Mouse (Mus musculus) hindbrain, embryonic 13.5 days (tissue): Measurements from ENCODE around the gene Timmdc1. TPM values are rescaled to one million over a fixed set of nuclear protein-coding genes. Genes with fewer than 3 reads are reported as not detected.
A peak's percentile ranks its signal among the peaks of the same experiment; 100 is the strongest.

Source experiments
- ATAC-seq: fragments of 200-750 bp; cut with Nextera tagmentation; 2 replicates; pipeline ENCODE4 v1.8.0; 2017; ENCODE audit warnings: moderate TSS enrichment; ENCODE audit not compliant: low FRiP score
- H3K27ac ChIP-seq: fragments of 300-500 bp; sonication (generic); 2 replicates; pipeline ENCODE4 v1.5.1; 2015; ENCODE audit warnings: inconsistent platforms, mild to moderate bottlenecking, moderate library complexity
- H3K27me3 ChIP-seq: fragments of 300-500 bp; sonication (generic); 2 replicates; pipeline ENCODE4 v1.6.1; 2015; ENCODE audit warnings: mild to moderate bottlenecking, inconsistent platforms
- H3K36me3 ChIP-seq: fragments of 300-500 bp; sonication (generic); 2 replicates; pipeline ENCODE4 v1.6.1; 2015; ENCODE audit warnings: mild to moderate bottlenecking, inconsistent platforms
- H3K4me1 ChIP-seq: fragments of 300-500 bp; sonication (generic); replicated peaks from 2 replicates; pipeline ENCODE4 v1.6.1; 2015; ENCODE audit warnings: inconsistent platforms
- H3K4me2 ChIP-seq: fragments of 300-500 bp; sonication (generic); 2 replicates; pipeline ENCODE4 v1.6.1; 2015; ENCODE audit warnings: inconsistent platforms, mild to moderate bottlenecking, moderate library complexity
- H3K4me3 ChIP-seq: fragments of 300-500 bp; sonication (generic); 2 replicates; pipeline ENCODE4 v1.5.1; 2015; ENCODE audit warnings: mild to moderate bottlenecking, inconsistent platforms
- H3K9ac ChIP-seq: fragments of 300-500 bp; sonication (generic); 2 replicates; pipeline ENCODE4 v1.6.1; 2015; ENCODE audit warnings: mild to moderate bottlenecking, inconsistent platforms
- H3K9me3 ChIP-seq: fragments of 300-500 bp; sonication (generic); 2 replicates; pipeline ENCODE4 v1.6.1; 2016; ENCODE audit warnings: inconsistent platforms
- WGBS: fragments of 180-500 bp; shearing (Covaris S2); methylation state at CpG from one replicate; pipeline ENCODE4 v1.1.7; 2015; 5-methylcytosine and 5-hydroxymethylcytosine counted together
- polyA plus RNA-seq: library from polyadenylated mRNA; unstranded; fragments of >200 nt; fragmentation: Nextera tagmentation; extraction: Ambion mirVana; gene quantifications from 2 replicates; pipeline ENCODE4 v1.2.1, GENCODE M21; 2015

Gene Timmdc1
- polyA plus RNA-seq, 1 experiment from 2014 or later, result 37.8 TPM

DNA sequence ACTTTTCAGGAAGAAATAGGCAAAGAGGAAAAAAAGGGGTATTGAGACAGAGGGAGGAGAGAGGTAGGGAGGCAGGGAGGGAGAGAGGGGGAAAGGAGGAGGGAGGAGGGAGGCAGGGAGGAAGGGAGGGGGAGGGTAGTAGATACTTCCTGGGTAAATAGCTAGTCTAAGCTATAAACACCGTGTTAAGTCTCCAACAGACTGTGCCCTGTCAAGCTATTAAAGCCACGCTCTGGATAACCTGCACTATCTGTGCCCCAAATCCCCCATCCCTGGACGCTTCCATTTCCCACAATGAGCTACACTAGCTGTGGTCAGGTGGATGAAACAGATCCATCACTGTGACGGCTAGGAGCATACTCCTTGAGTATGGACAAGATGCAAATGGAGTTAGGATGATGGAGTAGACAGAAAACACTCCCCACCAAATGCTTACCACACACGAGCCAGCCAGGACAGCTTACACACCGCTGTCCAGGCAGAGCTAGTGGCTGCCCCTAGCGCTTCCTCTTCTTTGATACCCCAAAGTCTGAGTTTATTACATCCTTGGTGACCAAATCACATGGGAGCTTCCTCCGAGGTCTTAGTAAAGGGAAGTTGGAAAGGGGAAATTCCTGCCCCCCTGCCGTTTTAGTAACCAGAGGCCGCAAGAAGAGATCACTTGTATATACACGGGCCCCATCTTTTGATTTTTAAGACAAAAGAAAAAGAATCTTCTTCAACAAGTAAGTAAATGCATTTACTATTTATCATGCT is 65.5 kb downstream of the Timmdc1 start:
- H3K9me3 ChIP-seq, result no peaks in the 10 kb centered on the region
- no peak overlapping the region for H3K4me3 ChIP-seq
- WGBS, result 52% methylated on average over 11 of the region's 11 CpGs
- H3K4me2 ChIP-seq, result no peak overlapping the region
- H3K4me1 ChIP-seq, result peaks cover 1% of the 10 kb centered on the region
- H3K27me3 ChIP-seq, result no peaks in the 10 kb centered on the region
- no peak overlapping the region for H3K9ac ChIP-seq
- H3K36me3 ChIP-seq, result no peaks in the 10 kb centered on the region
- H3K27ac ChIP-seq, result no peak overlapping the region
- ATAC-seq, result no peak

DNA sequence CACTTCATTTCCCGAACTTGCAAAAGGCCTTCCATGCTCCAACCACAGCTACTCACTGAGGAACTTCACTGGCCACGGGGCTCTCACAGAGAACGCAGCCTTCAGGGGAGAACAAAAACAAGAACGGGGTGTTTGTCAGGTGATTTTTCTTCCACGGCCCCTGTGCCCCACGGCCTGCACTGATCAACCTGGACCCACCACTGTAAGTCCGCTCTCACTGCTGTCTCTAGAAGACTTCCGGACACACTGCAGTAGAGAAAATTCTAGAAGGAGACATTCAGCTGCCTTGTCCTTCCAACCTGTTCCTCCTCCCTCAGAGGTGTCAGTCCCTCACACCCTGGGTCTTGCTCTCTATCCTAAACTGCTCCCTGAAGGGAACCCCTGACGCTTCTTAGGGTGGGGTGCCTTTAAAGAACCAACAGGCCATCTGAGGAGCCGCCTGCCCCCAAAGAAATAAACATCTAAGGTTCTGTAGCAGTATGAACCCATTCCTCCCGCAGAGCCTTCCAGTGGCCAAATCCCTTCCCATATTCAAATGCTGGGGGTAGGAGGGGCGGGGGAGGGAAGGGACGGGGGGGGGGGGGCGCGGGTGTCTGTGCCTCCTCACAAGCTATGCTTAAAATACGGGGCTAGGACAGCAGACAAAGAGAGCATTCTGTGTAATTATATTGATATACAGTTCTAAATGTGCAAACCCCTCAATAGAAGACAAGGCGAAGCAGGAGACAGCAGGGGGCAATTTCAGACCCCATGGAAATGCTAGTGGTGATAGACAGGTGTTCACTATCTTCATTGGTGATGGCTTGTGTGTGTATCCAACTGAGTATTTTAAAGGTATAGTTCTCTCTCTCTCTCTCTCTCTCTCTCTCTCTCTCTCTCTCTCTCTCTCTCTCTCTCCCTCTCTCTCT is 66.7 kb downstream of the Timmdc1 start, which contains the start of gene Cd80:
TSS of gene Cd80 (plus strand) at position 51 of the 908 bp plus-strand sequence.
- Histone ChIP-seq H3K36me3 (no peaks in the 10 kb centered on the region), H3K9ac (0 out of 2 replicates have a peak within 1 kb of the TSS, but pooled peaks have one; percentile 13), H3K27me3 (no peaks in the 10 kb centered on the region), H3K4me3 (no peak within 1 kb of the TSS), H3K9me3 (no peaks in the 10 kb centered on the region), H3K4me1 (peaks cover 12% of the 10 kb centered on the region), H3K4me2 (no peak within 1 kb of the TSS), H3K27ac (no peak within 1 kb of the TSS)
- no peak for ATAC-seq
- WGBS, result 75% methylated on average over 14 of the region's 17 CpGs

DNA sequence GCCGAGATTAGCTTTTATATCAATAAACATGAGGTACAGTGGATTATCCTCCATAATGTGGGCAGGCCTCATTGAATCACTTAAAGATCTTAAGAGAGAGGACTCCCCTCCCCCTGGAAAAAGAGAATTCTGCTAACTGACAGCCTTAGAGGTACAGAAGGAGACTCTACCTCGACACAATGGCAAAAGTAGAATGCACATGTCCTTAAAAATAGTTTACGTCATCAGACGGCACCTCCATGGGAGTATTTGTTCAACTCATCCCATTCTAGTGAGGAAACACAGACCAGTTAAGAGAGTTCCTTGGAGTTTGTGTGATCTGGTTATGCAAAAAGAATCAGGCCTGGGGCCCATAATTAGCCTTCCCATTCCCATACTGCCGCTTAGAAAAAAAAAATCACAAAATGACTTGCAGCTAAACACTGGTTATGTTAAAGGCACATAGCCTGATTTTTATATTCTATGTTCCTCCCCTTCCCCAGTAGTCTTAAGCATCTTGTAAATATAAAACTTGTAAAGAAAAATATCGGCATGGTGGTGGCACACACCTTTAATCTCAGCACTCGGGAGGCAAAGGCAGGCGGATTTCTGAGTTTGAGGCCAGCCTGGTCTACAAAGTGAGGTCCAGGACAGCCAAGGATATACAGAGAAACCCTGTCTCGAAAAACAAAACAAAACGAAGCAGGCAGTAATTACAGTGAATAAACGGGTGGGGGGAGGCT is 67.8 kb downstream of the Timmdc1 start:
- Histone ChIP-seq H3K9ac (0 out of 2 replicates have a peak overlapping the region, but pooled peaks have one; percentile 13), H3K4me3 (no peak overlapping the region), H3K27me3 (no peaks in the 10 kb centered on the region), H3K36me3 (peaks cover 9% of the 10 kb centered on the region), H3K4me1 (peaks cover 20% of the 10 kb centered on the region), H3K27ac (no peak overlapping the region), H3K9me3 (no peaks in the 10 kb centered on the region), H3K4me2 (no peak overlapping the region)
- ATAC-seq, result no peak
- 86% methylated on average over 11 of the region's 11 CpGs for WGBS

DNA sequence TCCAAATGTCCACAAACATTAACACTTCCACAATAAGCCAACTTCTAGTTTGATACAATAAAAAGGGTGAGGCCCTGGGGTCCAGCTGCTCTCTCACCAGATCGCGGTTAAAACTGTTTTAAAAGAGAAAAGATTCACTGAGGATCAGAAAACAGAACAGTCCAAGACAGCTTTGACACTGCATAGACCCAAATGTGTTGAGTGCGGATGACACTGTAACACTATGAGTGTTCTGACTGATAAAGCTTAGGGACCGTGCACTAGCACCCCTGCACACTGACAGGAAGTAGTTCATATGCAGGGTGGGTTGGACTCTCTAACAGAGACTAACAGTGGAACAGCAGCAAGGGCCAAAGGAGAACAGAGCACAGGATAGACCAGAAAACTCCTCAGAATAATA is 68.5 kb downstream of the Timmdc1 start:
- Histone ChIP-seq H3K4me3 (no peak overlapping the region), H3K27ac (no peak overlapping the region), H3K9ac (0 out of 2 replicates have a peak overlapping the region, but pooled peaks have one; percentile 13), H3K36me3 (peaks cover 16% of the 10 kb centered on the region), H3K4me1 (peaks cover 23% of the 10 kb centered on the region), H3K9me3 (no peaks in the 10 kb centered on the region), H3K27me3 (no peaks in the 10 kb centered on the region), H3K4me2 (no peak overlapping the region)
- WGBS, result 92% methylated on average over 4 of the region's 4 CpGs
- no peak for ATAC-seq

DNA sequence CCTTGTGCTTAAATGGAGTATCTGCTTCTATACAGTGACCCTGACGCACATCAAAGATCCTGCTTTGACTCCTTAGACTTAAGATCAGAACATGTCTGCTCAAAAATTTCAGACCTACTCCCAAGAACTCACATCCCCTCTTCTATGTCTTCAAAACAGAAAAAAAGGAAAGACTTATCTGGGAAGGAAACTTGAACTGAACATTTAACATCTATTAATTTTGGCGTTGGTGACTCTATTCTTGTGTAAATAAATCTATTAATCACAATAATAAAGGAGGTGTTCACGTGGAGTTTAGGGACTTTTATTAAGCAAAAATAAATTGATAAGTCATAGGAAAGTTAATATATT is 69.3 kb downstream of the Timmdc1 start:
- WGBS, result 20% methylated on average over 3 of the region's 3 CpGs
- H3K4me2 ChIP-seq, result peak overlapping the region; percentile 84
- no peaks in the 10 kb centered on the region for H3K27me3 ChIP-seq
- peak overlapping the region; percentile 92 for H3K27ac ChIP-seq
- H3K4me3 ChIP-seq, result peak overlapping the region; percentile 79
- H3K36me3 ChIP-seq, result peaks cover 23% of the 10 kb centered on the region
- no peak for ATAC-seq
- no peaks in the 10 kb centered on the region for H3K9me3 ChIP-seq
- peak overlapping the region; percentile 96 for H3K9ac ChIP-seq
- H3K4me1 ChIP-seq, result peaks cover 23% of the 10 kb centered on the region

DNA sequence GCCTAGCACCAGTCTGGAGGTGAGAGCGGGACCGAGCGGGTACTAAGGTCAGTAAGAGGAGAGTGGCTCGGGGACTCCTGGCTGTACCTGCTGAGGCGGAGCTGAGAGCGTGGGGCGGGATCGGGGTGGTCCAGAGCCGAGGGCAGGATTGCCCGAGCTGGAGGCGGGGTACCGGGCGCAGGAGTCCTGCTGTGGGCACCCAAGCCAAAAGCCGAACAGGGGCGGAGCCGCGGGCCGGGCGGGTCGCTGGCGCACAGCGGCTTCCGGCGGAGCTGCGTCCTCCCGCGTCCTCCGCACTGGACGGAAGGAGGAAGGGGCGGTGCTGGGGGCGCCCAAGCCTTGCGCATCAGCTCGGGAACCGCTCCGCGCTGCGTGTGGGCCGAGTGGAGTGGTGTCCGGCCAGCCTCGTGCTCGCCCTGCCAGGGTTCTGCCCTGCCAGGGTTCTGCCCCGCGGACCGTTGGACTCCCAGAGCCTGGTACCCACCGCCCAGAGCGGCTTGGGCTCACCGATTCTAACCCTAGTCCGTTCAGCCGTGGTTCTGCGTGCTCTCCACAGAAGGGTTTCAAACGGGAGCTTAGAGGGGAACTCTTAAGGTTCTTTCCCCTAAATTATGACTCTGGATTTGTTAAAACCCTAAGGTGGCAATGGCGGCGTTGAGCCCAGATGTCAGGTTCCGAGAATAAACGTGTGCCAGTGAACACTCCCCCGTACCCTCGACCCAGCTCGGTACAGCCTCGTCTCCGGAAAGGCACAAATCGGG is 69.8 kb downstream of the Timmdc1 start, which contains the start of gene Adprh:
TSS of gene Adprh (minus strand) at position 262 of the 761 bp plus-strand sequence.
- H3K27ac ChIP-seq, result peak within 1 kb of the TSS; percentile 92

DNA sequence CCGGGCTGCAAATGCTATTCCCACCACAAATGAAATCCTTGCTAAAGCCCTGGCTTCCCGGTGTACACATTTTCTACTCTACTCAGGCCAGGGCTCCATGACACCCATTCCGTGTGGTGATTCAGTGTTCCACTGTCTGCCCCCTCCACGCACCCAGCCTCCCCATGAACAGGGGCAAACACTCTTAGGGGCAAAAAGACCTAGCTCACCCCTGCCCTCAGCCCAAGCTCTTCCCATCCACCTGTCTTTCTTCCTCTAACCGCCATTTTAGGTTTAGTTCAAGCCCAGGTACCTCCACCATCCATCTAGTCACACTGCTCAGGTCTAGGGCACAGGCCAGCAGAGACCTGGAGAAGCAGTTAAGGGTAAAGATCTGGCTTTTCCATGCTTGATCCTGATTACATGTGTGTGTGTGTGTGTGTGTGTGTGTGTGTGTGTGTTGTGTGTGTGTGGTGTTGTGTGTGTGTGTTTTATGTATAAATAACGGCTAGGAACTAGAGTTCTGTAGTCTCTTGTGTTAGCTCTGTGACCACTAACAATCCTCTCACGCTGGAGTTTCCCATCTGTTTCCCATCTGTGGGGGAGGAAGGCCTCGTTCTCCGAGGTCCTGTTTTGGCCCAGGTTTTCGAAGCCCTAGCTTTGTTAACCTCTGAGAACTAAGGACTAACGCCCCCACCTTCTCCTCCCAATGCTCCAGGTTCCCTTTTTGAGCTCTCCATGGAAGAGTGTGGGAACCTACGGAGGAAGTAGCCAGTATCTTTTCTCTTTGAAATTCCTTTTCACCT is 70.8 kb downstream of the Timmdc1 start:
- Histone ChIP-seq H3K4me1 (peaks cover 23% of the 10 kb centered on the region), H3K9me3 (no peaks in the 10 kb centered on the region), H3K4me3 (peak overlapping the region; percentile 79), H3K27ac (peak overlapping the region; percentile 92), H3K9ac (peak overlapping the region; percentile 96), H3K4me2 (peak overlapping the region; percentile 84), H3K27me3 (no peaks in the 10 kb centered on the region), H3K36me3 (peaks cover 39% of the 10 kb centered on the region)
- ATAC-seq, result no peak
- 53% methylated on average over 12 of the region's 12 CpGs for WGBS

More for the DNA sequence above, 69.8 kb downstream of the Timmdc1 start, which contains the start of gene Adprh:
- no peaks in the 10 kb centered on the region for H3K27me3 ChIP-seq
- H3K4me3 ChIP-seq, result peak within 1 kb of the TSS; percentile 79
- H3K36me3 ChIP-seq, result peaks cover 29% of the 10 kb centered on the region
- H3K9me3 ChIP-seq, result no peaks in the 10 kb centered on the region
- peak within 1 kb of the TSS; percentile 96 for H3K9ac ChIP-seq
- H3K4me2 ChIP-seq, result peak within 1 kb of the TSS; percentile 84
- ATAC-seq, result peak; percentile 99
- under 1% methylated on average over 45 of the region's 61 CpGs for WGBS
- peaks cover 23% of the 10 kb centered on the region for H3K4me1 ChIP-seq

DNA sequence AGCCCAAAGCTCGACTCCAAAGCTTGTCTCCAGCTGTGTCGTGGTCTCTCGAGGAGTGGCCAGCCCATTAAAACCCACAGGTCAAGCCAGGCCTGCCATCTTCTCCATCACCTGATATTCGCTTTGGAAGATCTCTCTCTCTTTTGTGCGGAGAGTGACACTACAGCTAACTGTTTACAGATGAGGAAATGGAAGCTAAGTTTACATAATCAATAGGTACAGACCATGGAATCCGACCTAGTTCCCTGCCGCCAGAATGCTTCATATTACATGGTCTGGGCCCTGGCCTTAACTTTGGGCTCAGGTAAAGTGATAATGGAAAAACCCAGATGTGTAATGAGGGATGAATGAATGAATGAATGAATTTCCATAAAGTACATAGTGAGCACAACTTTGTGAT is 71.8 kb downstream of the Timmdc1 start:
- Histone ChIP-seq H3K9me3 (no peaks in the 10 kb centered on the region), H3K36me3 (peaks cover 48% of the 10 kb centered on the region), H3K9ac (no peak overlapping the region), H3K27me3 (no peaks in the 10 kb centered on the region), H3K27ac (no peak overlapping the region), H3K4me3 (no peak overlapping the region), H3K4me1 (peaks cover 23% of the 10 kb centered on the region), H3K4me2 (no peak overlapping the region)
- ATAC-seq, result no peak
- WGBS, result 92% methylated on average over 7 of the region's 7 CpGs

DNA sequence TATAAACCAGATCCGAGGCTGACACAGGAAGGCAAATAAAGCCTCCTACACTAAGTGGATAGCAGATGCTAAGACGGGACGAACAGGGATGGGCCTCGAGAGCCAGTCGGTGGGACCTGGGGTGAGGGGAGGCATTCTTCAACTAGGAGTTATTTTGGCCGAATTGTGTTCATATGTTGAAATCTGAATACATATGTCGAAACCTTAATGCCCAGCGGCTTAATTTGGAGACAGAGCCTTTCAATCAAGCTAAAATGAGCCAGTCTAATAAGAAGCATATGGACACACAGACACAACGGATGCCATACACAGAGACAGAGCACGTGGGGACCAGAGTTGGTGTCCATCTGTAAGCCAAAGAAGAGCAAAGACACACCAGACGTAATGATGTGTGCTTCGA is 74.0 kb downstream of the Timmdc1 start:
- no peak overlapping the region for H3K27ac ChIP-seq
- no peaks in the 10 kb centered on the region for H3K9me3 ChIP-seq
- H3K4me3 ChIP-seq, result no peak overlapping the region
- no peak for ATAC-seq
- H3K4me1 ChIP-seq, result peaks cover 23% of the 10 kb centered on the region
- peaks cover 71% of the 10 kb centered on the region for H3K36me3 ChIP-seq
- no peaks in the 10 kb centered on the region for H3K27me3 ChIP-seq
- H3K9ac ChIP-seq, result no peak overlapping the region
- H3K4me2 ChIP-seq, result no peak overlapping the region
- WGBS, result 93% methylated on average over 12 of the region's 12 CpGs
